Mouse (Mus musculus) stomach, embryonic 15.5 days (tissue): ENCODE measurements at regions not wholly inside any gene's neighbourhood (a gene's known extent, or its start where the extent isn't known, plus 50 kb on each side); places are given as distances from the start of the nearest gene placed in this dataset.

Source experiments
- ATAC-seq: fragments of 200-750 bp; cut with Nextera tagmentation; 2 replicates; pipeline ENCODE4 v1.8.0; 2017; ENCODE audit warnings: low read depth, moderate number of reproducible peaks, moderate TSS enrichment; ENCODE audit not compliant: insufficient read depth, low FRiP score
- H3K27ac ChIP-seq: fragments of 300-500 bp; sonication (generic); 2 replicates; pipeline ENCODE4 v1.5.1; 2015; ENCODE audit warnings: mild to moderate bottlenecking, inconsistent platforms
- H3K27me3 ChIP-seq: fragments of 300-500 bp; sonication (generic); replicated peaks from 2 replicates; pipeline ENCODE4 v1.6.1; 2015; ENCODE audit warnings: inconsistent platforms
- H3K36me3 ChIP-seq: fragments of 300-500 bp; sonication (generic); 2 replicates; pipeline ENCODE4 v1.6.1; 2015; ENCODE audit warnings: inconsistent platforms
- H3K4me1 ChIP-seq: fragments of 300-500 bp; sonication (generic); 2 replicates; pipeline ENCODE4 v1.6.1; 2015; ENCODE audit warnings: inconsistent platforms
- H3K4me2 ChIP-seq: fragments of 300-500 bp; sonication (generic); 2 replicates; pipeline ENCODE4 v1.6.1; 2015; ENCODE audit warnings: mild to moderate bottlenecking, inconsistent platforms
- H3K4me3 ChIP-seq: fragments of 300-500 bp; sonication (generic); replicated peaks from 2 replicates; pipeline ENCODE4 v1.5.1; 2015; ENCODE audit warnings: inconsistent platforms
- H3K9ac ChIP-seq: fragments of 300-500 bp; sonication (generic); 2 replicates; pipeline ENCODE4 v1.6.1; 2015; ENCODE audit warnings: inconsistent platforms
- H3K9me3 ChIP-seq: fragments of 300-500 bp; sonication (generic); 2 replicates; pipeline ENCODE4 v1.6.1; 2016; ENCODE audit warnings: inconsistent platforms
- WGBS: fragments of 180-500 bp; shearing (Covaris S2); methylation state at CpG from one replicate; pipeline ENCODE4 v1.1.7; 2015; 5-methylcytosine and 5-hydroxymethylcytosine counted together

- Histone ChIP-seq H3K27ac (no peak overlapping the region), H3K9ac (no peak overlapping the region), H3K36me3 (no peaks in the 10 kb centered on the region), H3K9me3 (no peaks in the 10 kb centered on the region), H3K4me1 (no peaks in the 10 kb centered on the region), H3K27me3 (no peaks in the 10 kb centered on the region), H3K4me2 (no peak overlapping the region), H3K4me3 (no peak overlapping the region)
- WGBS, result 37% methylated on average over 2 of the region's 2 CpGs
- ATAC-seq, result no peak
Observed at GRCm38 (mm10) chr16:49335916-49336315, 278.6 kb downstream of the Myh15 start.

GRCm38 (mm10) chr16:49337948-49338347 lies 280.7 kb downstream of the Myh15 start:
- H3K4me1 ChIP-seq, result no peaks in the 10 kb centered on the region
- no peak overlapping the region for H3K27ac ChIP-seq
- no peak overlapping the region for H3K4me2 ChIP-seq
- H3K9ac ChIP-seq, result no peak overlapping the region
- H3K36me3 ChIP-seq, result no peaks in the 10 kb centered on the region
- WGBS, result 98% methylated on average over 1 of the region's 1 CpGs
- H3K27me3 ChIP-seq, result no peaks in the 10 kb centered on the region
- H3K4me3 ChIP-seq, result no peak overlapping the region
- no peaks in the 10 kb centered on the region for H3K9me3 ChIP-seq
- ATAC-seq, result no peak

DNA sequence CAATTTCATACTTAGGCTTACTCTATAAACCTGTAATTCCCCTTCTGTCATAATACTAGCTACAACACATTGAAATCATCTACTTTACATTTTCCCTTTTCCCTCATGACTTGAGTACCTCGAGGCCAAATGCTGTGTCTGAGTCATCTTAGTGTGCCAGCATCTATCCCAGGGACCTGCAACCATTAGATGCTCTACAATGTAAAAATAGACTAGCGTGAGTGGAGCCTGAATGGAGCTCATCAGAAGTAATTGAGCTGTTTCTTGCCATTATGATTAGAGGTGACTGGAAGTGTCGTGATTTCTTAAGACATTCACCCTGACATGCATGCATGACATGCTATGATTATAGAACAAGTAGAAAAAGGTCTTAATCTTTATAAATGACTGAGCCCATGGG lies 301.1 kb downstream of the Myh15 start:
- H3K27ac ChIP-seq, result no peak overlapping the region
- 74% methylated on average over 3 of the region's 3 CpGs for WGBS
- ATAC-seq, result no peak

GRCm38 (mm10) chr16:49361731-49362130 lies 304.4 kb downstream of the Myh15 start:
- Histone ChIP-seq H3K4me1 (no peaks in the 10 kb centered on the region), H3K9ac (no peak overlapping the region), H3K4me2 (no peak overlapping the region), H3K27me3 (no peaks in the 10 kb centered on the region), H3K36me3 (no peaks in the 10 kb centered on the region), H3K4me3 (no peak overlapping the region), H3K27ac (no peak overlapping the region), H3K9me3 (no peaks in the 10 kb centered on the region)
- no peak for ATAC-seq
- 84% methylated on average over 1 of the region's 1 CpGs for WGBS

More for the DNA sequence above, 301.1 kb downstream of the Myh15 start:
- Histone ChIP-seq H3K9ac (no peak overlapping the region), H3K4me3 (no peak overlapping the region), H3K27me3 (no peaks in the 10 kb centered on the region), H3K36me3 (no peaks in the 10 kb centered on the region), H3K4me1 (no peaks in the 10 kb centered on the region), H3K9me3 (no peaks in the 10 kb centered on the region), H3K4me2 (no peak overlapping the region)

GRCm38 (mm10) chr16:49369450-49369849 lies 312.2 kb downstream of the Myh15 start:
- no peak overlapping the region for H3K4me3 ChIP-seq
- WGBS, result 77% methylated on average over 9 of the region's 9 CpGs
- no peak for ATAC-seq

GRCm38 (mm10) chr16:49375108-49375507 lies 317.8 kb downstream of the Myh15 start:
- Histone ChIP-seq H3K27me3 (no peaks in the 10 kb centered on the region), H3K4me1 (no peaks in the 10 kb centered on the region), H3K4me3 (no peak overlapping the region), H3K27ac (no peak overlapping the region), H3K36me3 (no peaks in the 10 kb centered on the region), H3K9ac (no peak overlapping the region), H3K4me2 (no peak overlapping the region), H3K9me3 (no peaks in the 10 kb centered on the region)
- no peak for ATAC-seq
- 73% methylated on average over 4 of the region's 4 CpGs for WGBS

More at GRCm38 (mm10) chr16:49369450-49369849, 312.2 kb downstream of the Myh15 start:
- Histone ChIP-seq H3K27me3 (no peaks in the 10 kb centered on the region), H3K4me2 (no peak overlapping the region), H3K9ac (no peak overlapping the region), H3K9me3 (no peaks in the 10 kb centered on the region), H3K4me1 (no peaks in the 10 kb centered on the region), H3K36me3 (no peaks in the 10 kb centered on the region), H3K27ac (no peak overlapping the region)

DNA sequence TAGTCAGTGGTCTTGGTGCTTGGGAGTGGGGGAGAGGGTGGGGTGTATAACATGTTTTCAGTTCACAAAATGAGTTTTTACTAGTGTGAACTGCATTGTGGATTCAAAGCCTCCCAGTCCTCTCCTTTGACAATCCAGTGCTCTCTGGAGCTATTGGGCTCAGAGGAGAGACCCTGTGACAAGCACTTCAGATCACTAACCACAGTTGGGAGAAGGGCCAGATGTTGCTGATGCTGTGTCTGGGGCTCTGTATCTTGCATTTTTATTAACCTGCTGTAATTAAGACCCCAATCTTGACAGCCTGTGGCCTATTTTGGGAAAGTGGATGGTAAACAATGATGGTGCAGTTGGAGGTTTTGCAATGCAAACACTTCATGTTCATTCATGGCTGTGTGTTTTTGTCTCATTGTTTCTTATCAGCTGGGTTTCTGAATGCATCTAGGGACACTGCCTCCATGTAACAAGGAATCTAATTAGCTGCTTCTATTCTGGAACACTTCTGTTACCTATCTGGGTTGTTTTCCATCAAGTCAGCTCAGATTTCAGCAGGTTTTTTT lies 320.0 kb upstream of the Ift57 start:
- Histone ChIP-seq H3K9me3 (no peaks in the 10 kb centered on the region), H3K4me2 (no peak overlapping the region), H3K27me3 (no peaks in the 10 kb centered on the region), H3K27ac (no peak overlapping the region), H3K9ac (no peak overlapping the region), H3K4me1 (no peaks in the 10 kb centered on the region), H3K36me3 (no peaks in the 10 kb centered on the region), H3K4me3 (no peak overlapping the region)
- no peak for ATAC-seq

DNA sequence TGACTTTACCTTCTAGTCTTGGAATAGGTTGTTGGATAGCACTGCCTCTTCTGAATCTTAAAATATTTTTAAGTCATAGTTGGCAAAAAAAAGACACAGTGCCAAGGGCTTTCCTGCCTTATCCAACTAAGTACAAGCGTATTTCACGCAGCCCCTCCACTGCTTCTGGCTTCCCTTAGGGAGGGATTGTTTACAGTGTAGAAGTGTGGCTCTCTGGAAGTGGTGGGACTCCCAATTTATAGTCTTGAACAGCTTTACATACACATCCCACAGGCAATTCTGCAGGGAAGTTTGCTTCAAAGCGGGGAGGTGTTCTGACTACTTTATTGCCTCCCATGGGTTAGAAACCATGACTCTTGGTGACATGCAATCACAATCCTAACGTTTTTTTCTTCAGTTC lies 310.9 kb upstream of the Ift57 start:
- Histone ChIP-seq H3K9ac (no peak overlapping the region), H3K27ac (no peak overlapping the region), H3K4me3 (no peak overlapping the region), H3K9me3 (no peaks in the 10 kb centered on the region), H3K27me3 (no peaks in the 10 kb centered on the region), H3K36me3 (no peaks in the 10 kb centered on the region), H3K4me1 (no peaks in the 10 kb centered on the region), H3K4me2 (no peak overlapping the region)
- no peak for ATAC-seq
- 51% methylated on average over 4 of the region's 4 CpGs for WGBS

DNA sequence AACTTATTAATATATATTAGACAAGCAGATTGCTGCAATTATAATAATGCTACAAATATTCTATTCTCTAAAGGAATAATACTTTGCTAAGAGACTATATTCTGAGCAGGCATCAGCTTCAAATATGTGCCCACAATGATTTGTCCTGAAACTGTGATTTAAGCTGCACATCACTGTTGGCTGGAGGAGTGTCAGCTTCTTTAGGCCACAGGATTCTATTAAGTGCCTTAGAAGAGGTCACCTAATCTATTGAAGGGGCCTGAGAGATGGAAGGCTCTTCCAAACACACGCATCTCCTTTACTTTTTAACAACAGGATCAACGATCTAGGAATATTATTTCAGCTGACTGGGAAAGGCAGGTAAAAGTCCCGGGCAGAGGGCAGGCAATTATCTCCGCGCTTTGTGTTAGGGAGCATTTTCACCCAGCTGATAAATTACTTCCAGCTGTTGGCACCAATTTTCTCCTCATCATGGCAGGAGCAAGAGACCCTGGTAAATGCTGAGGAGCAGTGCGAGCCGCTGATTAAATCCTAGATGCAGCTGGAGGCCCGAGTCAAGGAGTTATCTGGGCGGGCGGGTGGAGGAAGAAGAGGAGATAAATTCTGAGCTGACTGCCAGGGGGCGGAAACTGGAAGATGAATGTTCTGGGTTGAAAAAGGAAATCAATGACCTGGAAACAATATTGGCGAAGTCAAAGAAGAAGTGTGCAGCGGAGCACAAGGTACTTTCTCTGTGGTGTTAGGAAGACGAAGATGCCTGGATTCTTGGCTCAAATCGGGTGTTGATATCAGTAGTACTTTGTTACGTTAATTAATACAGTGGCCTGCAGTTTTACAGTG lies 290.9 kb upstream of the Ift57 start:
- Histone ChIP-seq H3K4me3 (no peak overlapping the region), H3K27me3 (no peaks in the 10 kb centered on the region), H3K4me2 (no peak overlapping the region), H3K36me3 (no peaks in the 10 kb centered on the region), H3K9ac (no peak overlapping the region), H3K4me1 (no peaks in the 10 kb centered on the region), H3K9me3 (no peaks in the 10 kb centered on the region), H3K27ac (no peak overlapping the region)
- ATAC-seq, result no peak
- WGBS, result 37% methylated on average over 16 of the region's 16 CpGs

- no peak for ATAC-seq
Observed at GRCm38 (mm10) chr16:49409235-49409634, 289.8 kb upstream of the Ift57 start.

DNA sequence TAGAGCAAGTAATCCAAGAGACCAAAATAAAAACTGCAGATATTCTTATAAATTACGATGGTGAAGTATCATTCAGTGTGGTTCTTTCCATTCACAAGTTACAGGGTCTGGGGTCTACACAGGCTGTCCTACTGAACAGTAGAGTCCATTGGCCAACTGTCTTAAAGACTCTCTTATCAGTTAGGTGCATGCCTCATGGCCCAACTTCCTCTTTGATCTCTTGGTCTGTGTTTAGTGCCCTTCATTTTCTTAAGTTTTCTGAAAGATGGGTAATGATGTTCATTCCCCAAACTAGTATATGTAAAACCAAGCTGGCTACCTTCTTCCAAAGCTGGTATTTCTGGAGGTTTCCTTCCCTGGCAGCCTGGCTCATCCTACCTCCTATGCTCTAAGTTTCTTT lies 268.7 kb upstream of the Ift57 start:
- Histone ChIP-seq H3K36me3 (no peaks in the 10 kb centered on the region), H3K4me2 (no peak overlapping the region), H3K27ac (no peak overlapping the region), H3K4me3 (no peak overlapping the region), H3K27me3 (no peaks in the 10 kb centered on the region), H3K9ac (no peak overlapping the region), H3K9me3 (no peaks in the 10 kb centered on the region), H3K4me1 (no peaks in the 10 kb centered on the region)
- ATAC-seq, result no peak
- 91% methylated on average over 1 of the region's 1 CpGs for WGBS

More at GRCm38 (mm10) chr16:49409235-49409634, 289.8 kb upstream of the Ift57 start:
- Histone ChIP-seq H3K4me2 (no peak overlapping the region), H3K27ac (no peak overlapping the region), H3K4me1 (no peaks in the 10 kb centered on the region), H3K9ac (no peak overlapping the region), H3K9me3 (no peaks in the 10 kb centered on the region), H3K36me3 (no peaks in the 10 kb centered on the region), H3K4me3 (no peak overlapping the region), H3K27me3 (no peaks in the 10 kb centered on the region)
- WGBS, result 88% methylated on average over 4 of the region's 4 CpGs

DNA sequence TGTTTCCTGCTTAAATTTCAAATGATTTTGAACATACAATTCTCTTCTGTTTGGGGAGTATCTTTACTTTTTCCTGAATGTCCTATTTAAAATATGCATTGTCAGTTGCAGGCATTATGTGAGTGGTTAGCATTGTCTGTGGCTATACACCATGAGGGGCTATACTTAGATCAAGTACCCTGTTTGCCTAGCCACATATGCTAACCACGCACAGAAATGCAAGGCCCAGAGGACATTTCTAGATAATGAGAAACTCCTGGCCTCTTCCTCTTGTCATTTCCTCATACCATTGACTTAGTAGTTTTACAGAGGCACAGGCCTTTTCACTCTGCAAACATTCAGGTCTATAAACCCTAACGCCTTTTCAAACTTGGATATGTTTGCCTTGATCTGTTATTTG lies 267.1 kb upstream of the Ift57 start:
- no peak overlapping the region for H3K27ac ChIP-seq
- H3K9ac ChIP-seq, result no peak overlapping the region
- 49% methylated on average over 2 of the region's 2 CpGs for WGBS
- H3K4me2 ChIP-seq, result no peak overlapping the region
- H3K4me3 ChIP-seq, result no peak overlapping the region
- H3K36me3 ChIP-seq, result no peaks in the 10 kb centered on the region
- H3K9me3 ChIP-seq, result no peaks in the 10 kb centered on the region
- no peak for ATAC-seq
- H3K4me1 ChIP-seq, result no peaks in the 10 kb centered on the region
- no peaks in the 10 kb centered on the region for H3K27me3 ChIP-seq
